Mouse (Mus musculus) right cerebral cortex, postnatal 10 days (tissue): ENCODE results near the gene Plxna1.

Source experiments
- DNase-seq, 2 experiments: peaks; one replicate each; pipeline ENCODE4 v3.0.0; 2021; ENCODE audit warnings: low spot score in 2 of 2

The Plxna1 gene

DNA sequence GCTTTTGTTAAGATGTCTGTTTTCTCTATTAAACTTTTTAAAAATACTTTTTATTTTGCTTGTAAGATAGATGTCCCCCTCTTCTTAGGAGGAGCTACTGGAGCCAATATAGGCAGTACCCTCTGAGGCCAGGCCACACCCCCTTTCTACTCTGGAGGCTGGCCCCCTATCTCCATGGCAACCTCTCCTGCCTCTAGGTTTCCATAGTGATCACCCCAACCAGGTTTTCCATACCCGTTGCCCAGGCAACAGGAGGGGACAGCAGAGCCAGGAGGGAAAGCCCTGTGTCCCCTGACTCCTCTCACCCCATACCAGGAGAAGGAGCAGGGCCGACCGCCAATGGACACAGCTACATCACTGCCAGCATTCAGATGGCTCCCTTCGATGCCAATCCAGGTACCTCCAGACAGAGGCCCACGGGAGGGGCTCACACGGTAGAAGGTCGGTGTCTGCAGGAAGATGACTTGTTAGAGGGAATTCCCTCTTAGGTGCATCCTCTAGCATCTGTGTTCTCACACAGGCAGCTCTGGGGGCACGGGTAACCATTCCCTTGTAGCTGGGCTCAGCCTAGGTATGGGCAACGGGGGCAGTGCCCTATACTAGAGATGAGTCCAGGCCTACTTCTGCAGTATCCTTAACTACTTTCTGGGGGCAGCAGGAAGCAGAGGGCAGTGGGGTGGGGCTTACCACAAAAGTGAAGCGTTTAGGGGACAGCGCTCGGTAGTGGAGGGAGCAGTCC, 28.3 kb downstream of the Plxna1 start:
- peak; percentile 69 to 85 for DNase-seq

DNA sequence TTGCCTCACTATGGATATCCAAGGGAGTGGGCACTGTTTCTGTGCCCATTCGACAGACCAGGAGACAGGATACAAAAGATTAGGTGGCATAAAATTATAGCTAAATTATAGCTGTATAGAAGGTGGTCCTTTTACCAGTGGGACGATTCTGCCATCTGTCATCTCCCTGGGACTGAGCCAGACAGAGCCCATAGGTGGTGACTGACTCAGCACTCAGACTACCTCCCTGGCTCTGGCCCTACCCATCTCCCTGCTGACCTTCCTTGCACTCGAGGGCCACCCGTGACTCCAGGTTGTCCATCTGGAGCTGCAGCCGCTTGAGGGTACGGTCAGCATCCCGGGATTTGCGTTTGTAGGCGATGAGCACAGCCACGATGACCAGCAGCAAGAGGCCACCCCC, 31.5 kb downstream of the Plxna1 start:
- DNase-seq, result no peak

GRCm38 (mm10) chr6:89328634-89329033, 33.8 kb downstream of the Plxna1 start:
- DNase-seq, result no peak

- DNase-seq, result no peak
Observed at GRCm38 (mm10) chr6:89327746-89328491, 34.5 kb downstream of the Plxna1 start.

DNA sequence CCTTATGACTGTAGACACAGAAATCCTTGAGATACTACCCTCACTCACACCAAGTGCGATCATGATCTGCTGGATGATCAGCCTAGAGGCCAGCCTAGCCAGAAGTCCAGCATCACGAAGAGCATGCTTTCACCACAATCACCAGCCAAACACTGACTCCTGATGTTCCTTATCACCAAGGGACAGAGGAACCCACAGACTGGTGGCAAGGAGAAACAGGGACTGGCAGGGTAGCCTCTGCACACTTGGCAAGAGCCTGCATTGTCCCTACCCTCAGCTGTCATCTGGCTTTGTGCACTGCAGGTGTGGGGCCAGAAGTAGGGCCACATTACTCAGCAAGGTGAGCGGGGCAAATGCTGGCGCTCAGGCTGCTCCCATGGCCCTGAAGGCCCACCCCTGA, 37.6 kb downstream of the Plxna1 start:
- no peak for DNase-seq

GRCm38 (mm10) chr6:89315263-89315662, 47.2 kb downstream of the Plxna1 start:
- no peak for DNase-seq

DNA sequence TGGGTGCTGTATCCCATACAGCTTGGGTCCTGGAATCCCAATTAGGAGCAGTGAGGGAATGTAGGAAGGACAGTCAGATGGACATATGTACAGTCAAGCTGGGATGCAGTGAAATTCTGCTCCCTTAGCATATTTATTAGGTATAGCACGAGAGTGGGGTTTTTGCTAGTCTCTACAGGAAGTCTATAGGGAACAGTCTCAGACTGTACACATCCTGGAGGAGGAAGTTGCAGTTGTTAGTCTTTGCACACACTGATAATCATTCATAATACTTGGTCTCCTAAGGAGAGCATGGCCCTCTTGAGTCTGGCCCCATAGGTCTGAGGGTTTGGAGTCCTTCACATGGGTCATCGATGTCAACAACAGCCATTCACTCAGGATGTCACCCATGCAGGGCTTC, 50.9 kb downstream of the Plxna1 start:
- no peak for DNase-seq

GRCm38 (mm10) chr6:89310236-89310635, 52.2 kb downstream of the Plxna1 start:
- no peak for DNase-seq

DNA sequence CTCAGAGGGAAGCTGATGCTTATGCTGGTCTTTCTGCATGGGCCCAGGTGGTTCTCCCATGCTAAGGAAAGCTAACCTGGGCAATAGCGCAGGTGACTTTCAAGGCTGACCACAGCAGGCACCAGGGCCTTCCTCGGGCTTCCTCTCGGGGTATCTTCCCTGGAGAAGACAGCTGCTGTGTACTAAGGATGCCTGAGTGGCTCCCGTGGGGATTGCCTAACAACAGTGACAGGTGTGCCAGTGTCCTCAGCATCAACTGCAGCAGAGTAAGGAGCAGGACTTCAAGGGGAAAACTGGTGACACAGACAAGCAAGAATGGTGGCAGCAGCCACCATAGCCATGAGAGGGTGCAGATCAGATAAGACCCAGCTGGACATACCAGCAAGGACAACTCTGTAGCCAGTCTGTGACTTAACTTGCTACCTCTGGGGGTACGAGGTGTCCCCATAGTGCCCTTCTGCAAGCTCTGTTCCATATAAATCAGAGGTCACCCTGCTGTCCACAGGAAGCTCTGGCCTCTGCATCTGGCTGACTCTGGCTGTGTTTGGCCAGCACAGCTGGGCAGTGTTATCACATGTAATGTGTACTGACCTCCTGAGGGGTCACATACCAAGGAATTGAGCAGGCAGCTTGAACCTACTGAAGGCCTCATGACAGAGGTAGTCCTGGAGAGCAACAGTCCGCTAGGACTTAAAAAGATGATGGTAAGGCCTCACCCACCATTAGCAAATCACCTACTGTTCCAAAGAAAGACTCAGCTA, 54.0 kb downstream of the Plxna1 start:
- DNase-seq, result no peak

DNA sequence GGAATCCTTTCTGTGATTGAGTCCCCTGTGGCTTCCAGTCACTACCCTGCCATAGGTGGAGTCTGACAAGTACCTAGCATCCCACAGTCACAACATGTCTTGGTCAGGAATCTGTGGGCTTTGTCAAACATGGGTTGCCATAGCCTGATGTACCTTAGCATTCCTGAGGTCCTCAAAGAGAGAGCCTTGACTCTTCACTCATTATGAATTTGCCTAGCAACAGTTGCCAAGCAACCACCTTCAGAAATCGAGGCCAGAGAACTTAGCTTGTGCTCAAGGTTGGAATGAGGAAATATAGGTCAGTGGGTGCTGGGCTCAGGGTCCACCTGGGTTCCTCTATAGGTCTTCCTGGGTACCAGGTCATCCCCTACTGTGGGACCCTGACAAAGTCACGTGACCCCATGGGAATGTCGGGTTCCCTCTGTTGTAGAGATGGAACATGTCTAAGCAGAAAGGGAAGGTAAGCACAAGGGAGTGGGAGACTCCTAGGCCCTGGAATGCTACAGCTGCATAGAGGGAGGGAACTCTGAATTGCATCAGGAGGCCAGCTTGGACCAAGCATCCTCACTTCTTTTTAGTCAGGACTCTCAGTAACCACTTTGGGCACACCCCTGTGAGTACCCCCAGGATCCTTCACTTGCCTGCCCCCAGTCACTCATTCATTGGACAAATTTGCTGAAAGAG, 57.9 kb downstream of the Plxna1 start:
- peak; percentile 49 to 75 for DNase-seq

GRCm38 (mm10) chr6:89299818-89300217, 62.6 kb downstream of the Plxna1 start:
- no peak for DNase-seq

- DNase-seq, result no peak
Observed at GRCm38 (mm10) chr6:89296909-89297695, 65.3 kb downstream of the Plxna1 start.

- no peak for DNase-seq
Observed at GRCm38 (mm10) chr6:89296001-89296709, 66.3 kb downstream of the Plxna1 start.

GRCm38 (mm10) chr6:89294621-89295020, 67.8 kb downstream of the Plxna1 start:
- no peak for DNase-seq

- no peak for DNase-seq
Observed at GRCm38 (mm10) chr6:89291494-89291893, 70.9 kb downstream of the Plxna1 start.

- DNase-seq, result no peak
Observed at GRCm38 (mm10) chr6:89288156-89288555, 74.3 kb downstream of the Plxna1 start.

- peak in 1 of 2 experiments; percentile 57 for DNase-seq
Observed at GRCm38 (mm10) chr6:89286700-89287428, 75.6 kb downstream of the Plxna1 start.

GRCm38 (mm10) chr6:89286286-89286655, 76.1 kb downstream of the Plxna1 start:
- no peak for DNase-seq

- no peak for DNase-seq
Observed at GRCm38 (mm10) chr6:89285561-89286285, 76.7 kb downstream of the Plxna1 start.
